In the genomic region with DNA sequence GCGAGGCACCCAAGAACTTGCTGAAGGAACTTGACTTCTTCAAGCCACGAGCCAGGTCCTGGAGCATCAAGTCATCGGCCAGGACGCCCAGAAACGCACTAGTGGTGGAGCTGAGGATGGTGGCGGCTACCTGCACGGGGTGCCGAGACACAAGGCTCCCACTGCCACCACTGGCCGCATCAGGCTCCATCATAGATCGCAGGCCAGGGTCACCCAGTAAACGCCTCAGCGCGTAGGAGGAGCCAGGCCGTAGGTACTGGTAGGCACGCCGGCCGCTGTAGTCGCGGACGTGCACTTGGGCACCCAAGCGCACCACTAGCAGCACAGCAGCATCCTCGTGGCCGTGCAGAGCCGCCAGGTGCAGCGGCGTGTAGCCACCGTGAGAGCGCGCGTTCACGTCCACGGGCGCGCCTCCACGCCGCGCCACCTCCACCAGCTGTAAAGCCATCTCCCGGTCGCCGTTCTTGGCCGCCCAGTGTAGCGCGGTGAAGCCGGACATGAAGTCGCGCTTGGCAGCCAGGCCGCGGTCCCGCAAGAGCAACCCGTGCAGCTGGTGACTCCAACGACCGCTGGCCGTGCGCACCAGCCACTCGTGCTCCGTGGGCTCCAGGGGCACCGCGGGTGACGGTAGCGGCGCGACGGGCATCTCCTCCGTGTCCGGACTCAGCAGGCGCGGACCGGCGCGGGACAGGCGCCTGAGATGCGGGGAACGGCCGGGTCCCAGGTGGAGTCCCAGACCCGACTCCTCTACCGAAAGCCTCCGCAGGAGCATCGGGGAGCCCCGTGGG, we compare ENCODE assay signal across 9 mouse cellular contexts. TPM values are rescaled to one million over a fixed set of nuclear protein-coding genes. Genes with fewer than 3 reads are reported as not detected.
DNase-seq lines count a peak whose midpoint lies in the region; ATAC-seq lines count a peak whose summit lies in the region.
"Had no signal": no experiment of that assay in that cellular context is flagged by ENCODE, and none has a peak within 500 bp of the region (broad histone marks: within the 10 kb centered on the region; RNA-seq: fewer than 3 reads in every experiment).

No protein-coding gene starts in this region.

- H3K27me3 ChIP-seq in kidney, embryonic 15.5 days: peaks cover 92% of the 10 kb centered on the region
- H3K27me3 ChIP-seq in embryonic facial prominence, embryonic 15.5 days: peaks cover 71% of the 10 kb centered on the region
- H3K27me3 ChIP-seq in limb, embryonic 10.5 days (ENCODE audit: low read depth, poor library complexity, severe bottlenecking): peaks cover 94% of the 10 kb centered on the region
- H3K27me3 ChIP-seq in neural tube, embryonic 15.5 days (replicated peaks): peaks cover 56% of the 10 kb centered on the region

- 0 out of 2 replicates have a peak, but pooled peaks cover 5% of the 10 kb centered on the region for H3K9me3 ChIP-seq in kidney, embryonic 15.5 days (replicated peaks)
- H3K9me3 ChIP-seq in embryonic facial prominence, embryonic 15.5 days (replicated peaks): no peaks in the 10 kb centered on the region
- no peaks in the 10 kb centered on the region for H3K9me3 ChIP-seq in limb, embryonic 10.5 days (replicated peaks)
- H3K9me3 ChIP-seq in neural tube, embryonic 15.5 days (replicated peaks): no peaks in the 10 kb centered on the region

- peak overlapping the region; percentile 24; the same call in 1 of the 2 replicates for H3K9ac ChIP-seq in kidney, embryonic 15.5 days
- H3K9ac ChIP-seq in embryonic facial prominence, embryonic 15.5 days: no peak overlapping the region
- H3K9ac ChIP-seq in neural tube, embryonic 15.5 days (replicated peaks): peak overlapping the region; percentile 43

- H3K27ac ChIP-seq in kidney, embryonic 15.5 days: no peak overlapping the region
- no peak overlapping the region for H3K27ac ChIP-seq in embryonic facial prominence, embryonic 15.5 days (replicated peaks)
- H3K27ac ChIP-seq in limb, embryonic 10.5 days: peak overlapping the region; percentile 27; the same call in 1 of the 2 replicates
- H3K27ac ChIP-seq in neural tube, embryonic 15.5 days (replicated peaks): no peak overlapping the region

- WGBS in kidney, embryonic 15.5 days: 4% methylated on average over 79 of the region's 79 CpGs
- WGBS in embryonic facial prominence, embryonic 15.5 days: 5% methylated on average over 79 of the region's 79 CpGs
- 6% methylated on average over 79 of the region's 79 CpGs for WGBS in limb, embryonic 10.5 days
- 5% methylated on average over 79 of the region's 79 CpGs for WGBS in neural tube, embryonic 15.5 days

- DNase-seq in kidney, adult 9 months: no peak
- DNase-seq in brain, adult 2 months (ENCODE audit: low read depth, low spot score): peak; percentile 72
- DNase-seq in limb, embryonic 10.5 days (ENCODE audit: low spot score): no peak
- DNase-seq in MN1 (ENCODE audit: low spot score): no peak

- peak overlapping the region; percentile 46 for H3K4me3 ChIP-seq in kidney, embryonic 15.5 days (replicated peaks)
- H3K4me3 ChIP-seq in embryonic facial prominence, embryonic 15.5 days (replicated peaks): peak overlapping the region; percentile 45
- peak overlapping the region; percentile 53 for H3K4me3 ChIP-seq in limb, embryonic 10.5 days
- peak overlapping the region; percentile 53 for H3K4me3 ChIP-seq in neural tube, embryonic 15.5 days (replicated peaks)

- H3K4me1 ChIP-seq in kidney, embryonic 15.5 days: peaks cover 21% of the 10 kb centered on the region
- peaks cover 26% of the 10 kb centered on the region for H3K4me1 ChIP-seq in embryonic facial prominence, embryonic 15.5 days
- peaks cover 23% of the 10 kb centered on the region for H3K4me1 ChIP-seq in limb, embryonic 10.5 days
- peaks cover 27% of the 10 kb centered on the region for H3K4me1 ChIP-seq in neural tube, embryonic 15.5 days

- peak; percentile 63 for ATAC-seq in kidney, embryonic 15.5 days (replicated peaks; ENCODE audit: low FRiP score)
- no peak for ATAC-seq in embryonic facial prominence, embryonic 15.5 days (ENCODE audit: insufficient number of reproducible peaks, low FRiP score, low TSS enrichment, low read depth)
- 0 out of 2 replicates have a peak, but pooled peaks have one; percentile 19 for ATAC-seq in neural tube, embryonic 15.5 days (ENCODE audit: low FRiP score)
- no peak for ATAC-seq in erythroid progenitor cell, adult 5-6 weeks (replicated peaks; ENCODE audit: low FRiP score, poor library complexity, severe bottlenecking)

- no peaks in the 10 kb centered on the region for H3K36me3 ChIP-seq in kidney, embryonic 15.5 days
- no peaks in the 10 kb centered on the region for H3K36me3 ChIP-seq in embryonic facial prominence, embryonic 15.5 days
- H3K36me3 ChIP-seq in limb, embryonic 10.5 days: no peaks in the 10 kb centered on the region
- H3K36me3 ChIP-seq in neural tube, embryonic 15.5 days: no peaks in the 10 kb centered on the region

- peak overlapping the region; percentile 78 for H3K4me2 ChIP-seq in kidney, embryonic 15.5 days
- peak overlapping the region; percentile 82 for H3K4me2 ChIP-seq in embryonic facial prominence, embryonic 15.5 days (replicated peaks)
- H3K4me2 ChIP-seq in neural tube, embryonic 15.5 days: peak overlapping the region; percentile 83

RNA-seq across cellular contexts. Expression of a gene that starts 1.4 kb away (rescaled TPM):
- not detected in 2 replicates for polyA plus RNA-seq in kidney, embryonic 15.5 days (2015; fragmentation: Nextera tagmentation; extraction: Ambion mirVana)
- 0.18 TPM in 1 of 2 replicates, not detected in the other for polyA plus RNA-seq in embryonic facial prominence, embryonic 15.5 days (2015; fragmentation: Nextera tagmentation; extraction: Ambion mirVana)
- not detected in 2 replicates for polyA plus RNA-seq in limb, embryonic 10.5 days (2016; fragmentation: Nextera tagmentation; extraction: Ambion mirVana)
- polyA plus RNA-seq in neural tube, embryonic 15.5 days (2015; fragmentation: Nextera tagmentation; extraction: Ambion mirVana): 0.27 TPM in 1 of 2 replicates, not detected in the other
- 5.8 TPM in 1 of 2 replicates, not detected in the other for total RNA-seq in erythroid progenitor cell, adult 5-6 weeks (2015; ENCODE audit: low replicate concordance)
- total RNA-seq in erythroid progenitor cell, adult 5-6 weeks (2017; ENCODE audit: low replicate concordance): not detected in 2 replicates

RNA-seq across cellular contexts. Expression of a gene that starts 1.5 kb away (rescaled TPM):
- polyA plus RNA-seq in kidney, embryonic 15.5 days (2015; fragmentation: Nextera tagmentation; extraction: Ambion mirVana): 0.23 and 0.32 TPM in 2 replicates
- polyA plus RNA-seq in embryonic facial prominence, embryonic 15.5 days (2015; fragmentation: Nextera tagmentation; extraction: Ambion mirVana): 1.1 and 1.5 TPM in 2 replicates
- polyA plus RNA-seq in limb, embryonic 10.5 days (2016; fragmentation: Nextera tagmentation; extraction: Ambion mirVana): 0.13 and 0.51 TPM in 2 replicates
- 1.4 and 1.6 TPM in 2 replicates for polyA plus RNA-seq in neural tube, embryonic 15.5 days (2015; fragmentation: Nextera tagmentation; extraction: Ambion mirVana)
- 29.9 and 42.8 TPM in 2 replicates for total RNA-seq in erythroid progenitor cell, adult 5-6 weeks (2015; ENCODE audit: low replicate concordance)
- total RNA-seq in erythroid progenitor cell, adult 5-6 weeks (2017; ENCODE audit: low replicate concordance): 36.8 and 50.7 TPM in 2 replicates

RNA-seq across cellular contexts. Expression of a gene that starts 8.3 kb away (rescaled TPM):
- not detected in 2 replicates for polyA plus RNA-seq in kidney, embryonic 15.5 days (2015; fragmentation: Nextera tagmentation; extraction: Ambion mirVana)
- polyA plus RNA-seq in embryonic facial prominence, embryonic 15.5 days (2015; fragmentation: Nextera tagmentation; extraction: Ambion mirVana): not detected in 2 replicates
- polyA plus RNA-seq in limb, embryonic 10.5 days (2016; fragmentation: Nextera tagmentation; extraction: Ambion mirVana): not detected in 2 replicates
- not detected in 2 replicates for polyA plus RNA-seq in neural tube, embryonic 15.5 days (2015; fragmentation: Nextera tagmentation; extraction: Ambion mirVana)
- not detected in 2 replicates for total RNA-seq in erythroid progenitor cell, adult 5-6 weeks (2015; ENCODE audit: low replicate concordance)
- total RNA-seq in erythroid progenitor cell, adult 5-6 weeks (2017; ENCODE audit: low replicate concordance): not detected in 2 replicates
- total RNA-seq: left cerebral cortex, adult 8-10 months had no signal

RNA-seq across cellular contexts. Expression of a gene that starts 21.6 kb away (rescaled TPM):
- polyA plus RNA-seq in kidney, embryonic 15.5 days (2015; fragmentation: Nextera tagmentation; extraction: Ambion mirVana): 1.7 and 2.3 TPM in 2 replicates
- 3.4 and 3.7 TPM in 2 replicates for polyA plus RNA-seq in embryonic facial prominence, embryonic 15.5 days (2015; fragmentation: Nextera tagmentation; extraction: Ambion mirVana)
- polyA plus RNA-seq in limb, embryonic 10.5 days (2016; fragmentation: Nextera tagmentation; extraction: Ambion mirVana): 1.8 and 3.9 TPM in 2 replicates
- polyA plus RNA-seq in neural tube, embryonic 15.5 days (2015; fragmentation: Nextera tagmentation; extraction: Ambion mirVana): 3.4 and 4.1 TPM in 2 replicates
- total RNA-seq in erythroid progenitor cell, adult 5-6 weeks (2015; ENCODE audit: low replicate concordance): not detected in 2 replicates
- not detected in 2 replicates for total RNA-seq in erythroid progenitor cell, adult 5-6 weeks (2017; ENCODE audit: low replicate concordance)

RNA-seq across cellular contexts. Expression of a gene that starts 21.7 kb away (rescaled TPM):
- polyA plus RNA-seq in kidney, embryonic 15.5 days (2015; fragmentation: Nextera tagmentation; extraction: Ambion mirVana): not detected in 2 replicates
- 0.17 and 0.28 TPM in 2 replicates for polyA plus RNA-seq in embryonic facial prominence, embryonic 15.5 days (2015; fragmentation: Nextera tagmentation; extraction: Ambion mirVana)
- polyA plus RNA-seq in limb, embryonic 10.5 days (2016; fragmentation: Nextera tagmentation; extraction: Ambion mirVana): 0.08 and 0.14 TPM in 2 replicates
- polyA plus RNA-seq in neural tube, embryonic 15.5 days (2015; fragmentation: Nextera tagmentation; extraction: Ambion mirVana): 0.13 TPM in 1 of 2 replicates, not detected in the other
- not detected in 2 replicates for total RNA-seq in erythroid progenitor cell, adult 5-6 weeks (2015; ENCODE audit: low replicate concordance)
- total RNA-seq in erythroid progenitor cell, adult 5-6 weeks (2017; ENCODE audit: low replicate concordance): not detected in 2 replicates

Comparison
In these comparisons a context has a peak if more than half of its experiments do, and no peak if none do; other contexts are left out.
1. ATAC-seq: peak in kidney, embryonic 15.5 days (single experiment) and neural tube, embryonic 15.5 days (single experiment); none in embryonic facial prominence, embryonic 15.5 days (single experiment) and erythroid progenitor cell, adult 5-6 weeks (single experiment).
2. Peak in every context shown above with its lines, with median percentiles within 50 percentile points of each other: H3K4me2 ChIP-seq and H3K4me3 ChIP-seq.